In genomic region chr10:25415188-25415717, GRCm38 (mm10) we compare ENCODE assay signal across 9 mouse cellular contexts. TPM values are rescaled to one million over a fixed set of nuclear protein-coding genes. Genes with fewer than 3 reads are reported as not detected.
DNase-seq lines count a peak whose midpoint lies in the region; ATAC-seq and TF ChIP-seq lines count a peak whose summit lies in the region.
"Had no signal": no experiment of that assay in that cellular context is flagged by ENCODE, and none has a peak within 500 bp of the region (broad histone marks: within the 10 kb centered on the region; RNA-seq: fewer than 3 reads in every experiment).

No protein-coding gene starts in this region.

- TF ChIP-seq POLR2A in heart, adult 2 months (IDR thresholded peaks at IDR 0.05; ENCODE audit: insufficient read depth, low read depth, low read length), result no peak
- no peak for TF ChIP-seq POLR2A in cortical plate, adult 2 months (IDR thresholded peaks at IDR 0.05; ENCODE audit: extremely low read depth, insufficient read depth, low read length)
- TF ChIP-seq POLR2A in small intestine, adult 2 months (IDR thresholded peaks at IDR 0.05; ENCODE audit: low read depth, low read length), result no peak

- no peak overlapping the region for H3K4me3 ChIP-seq in heart, adult 2 months
- H3K4me3 ChIP-seq in E14TG2a.4 (replicated peaks; ENCODE audit: low read length), result no peak overlapping the region
- no peak overlapping the region for H3K4me3 ChIP-seq in cortical plate, adult 2 months (ENCODE audit: insufficient read depth, low read length)
- no peak overlapping the region for H3K4me3 ChIP-seq in small intestine, adult 2 months (ENCODE audit: low read depth, low read length)
- no peak overlapping the region for H3K4me3 ChIP-seq in forebrain, embryonic 15.5 days
- H3K4me3 ChIP-seq: embryonic facial prominence, embryonic 13.5 days had no signal

- peaks cover 4% of the 10 kb centered on the region for H3K4me1 ChIP-seq in heart, adult 2 months (ENCODE audit: control insufficient read depth, insufficient read depth, low read length)
- H3K4me1 ChIP-seq in E14TG2a.4 (replicated peaks; ENCODE audit: low read depth, low read length), result peaks cover 26% of the 10 kb centered on the region
- no peaks in the 10 kb centered on the region for H3K4me1 ChIP-seq in cortical plate, adult 2 months (ENCODE audit: control insufficient read depth, insufficient read depth, low read length)
- H3K4me1 ChIP-seq in small intestine, adult 2 months (ENCODE audit: control insufficient read depth, insufficient read depth, insufficient read length, low read length), result no peaks in the 10 kb centered on the region
- no peaks in the 10 kb centered on the region for H3K4me1 ChIP-seq in forebrain, embryonic 15.5 days

- peaks cover 5% of the 10 kb centered on the region for H3K36me3 ChIP-seq in heart, adult 2 months (ENCODE audit: control insufficient read depth, insufficient read depth, low read length)
- peaks cover 7% of the 10 kb centered on the region; the same call in 1 of the 2 replicates for H3K36me3 ChIP-seq in E14TG2a.4 (ENCODE audit: insufficient read depth, low read length)
- H3K36me3 ChIP-seq in small intestine, adult 2 months (ENCODE audit: control insufficient read depth, insufficient read depth, low read length), result no peaks in the 10 kb centered on the region
- H3K36me3 ChIP-seq in forebrain, embryonic 15.5 days, result no peaks in the 10 kb centered on the region
- H3K36me3 ChIP-seq: embryonic facial prominence, embryonic 13.5 days had no signal

- no peaks in the 10 kb centered on the region for H3K27me3 ChIP-seq in heart, adult 2 months (ENCODE audit: control insufficient read depth, insufficient read depth, low read length)
- no peaks in the 10 kb centered on the region for H3K27me3 ChIP-seq in E14TG2a.4 (ENCODE audit: insufficient read depth, low read length)
- no peaks in the 10 kb centered on the region for H3K27me3 ChIP-seq in small intestine, adult 2 months (ENCODE audit: control insufficient read depth, insufficient read depth, low read length)
- H3K27me3 ChIP-seq in forebrain, embryonic 15.5 days, result no peaks in the 10 kb centered on the region
- H3K27me3 ChIP-seq: embryonic facial prominence, embryonic 13.5 days had no signal

- WGBS in heart, adult 2 months, result 82% methylated on average over 7 of the region's 7 CpGs
- 77% methylated on average over 7 of the region's 7 CpGs for WGBS in small intestine, adult 2 months
- 87% methylated on average over 7 of the region's 7 CpGs for WGBS in forebrain, embryonic 15.5 days

- no peak overlapping the region for H3K27ac ChIP-seq in heart, adult 2 months
- no peak overlapping the region for H3K27ac ChIP-seq in cortical plate, adult 2 months (ENCODE audit: insufficient read depth, low read length)
- no peak overlapping the region for H3K27ac ChIP-seq in small intestine, adult 2 months (ENCODE audit: insufficient read depth, low read depth, low read length)
- no peak overlapping the region for H3K27ac ChIP-seq in forebrain, embryonic 15.5 days (replicated peaks)
- H3K27ac ChIP-seq: embryonic facial prominence, embryonic 13.5 days had no signal

- 0 out of 2 replicates have a peak, but pooled peaks have one; percentile 24 for TF ChIP-seq EP300 in heart, adult 2 months (IDR thresholded peaks at IDR 0.05; ENCODE audit: insufficient read depth, low read depth, low read length)

- ATAC-seq in forebrain, embryonic 15.5 days (replicated peaks), result no peak

- no peaks in the 10 kb centered on the region for H3K9me3 ChIP-seq in E14TG2a.4 (ENCODE audit: low read length)
- H3K9me3 ChIP-seq in forebrain, embryonic 15.5 days, result no peaks in the 10 kb centered on the region
- H3K9me3 ChIP-seq: embryonic facial prominence, embryonic 13.5 days had no signal

- peak; percentile 60 for TF ChIP-seq CTCF in heart, adult 2 months (IDR thresholded peaks at IDR 0.05)
- peak; percentile 39 for TF ChIP-seq CTCF in E14TG2a.4 (conservative IDR thresholded peaks at IDR 0.05; ENCODE audit: low read length)
- peak; percentile 34; the same call in 1 of the 2 replicates for TF ChIP-seq CTCF in cortical plate, adult 2 months (IDR thresholded peaks at IDR 0.05; ENCODE audit: extremely low read depth, insufficient read depth, low read length)
- peak; percentile 49; the same call in 1 of the 2 replicates for TF ChIP-seq CTCF in small intestine, adult 2 months (IDR thresholded peaks at IDR 0.05; ENCODE audit: extremely low read depth, insufficient read length, insufficient replicate concordance, low read depth, low read length)

- no peak overlapping the region for H3K4me2 ChIP-seq in forebrain, embryonic 15.5 days (replicated peaks)
- H3K4me2 ChIP-seq: embryonic facial prominence, embryonic 13.5 days had no signal

- intact Hi-C loops in heart, adult 2 months (cut with DNase I), result no loop called here
- intact Hi-C loops in left cerebral cortex, postnatal 4 days (cut with DNase I), result no loop called here

- H3K9ac ChIP-seq in heart, adult 2 months (ENCODE audit: low read depth, low read length), result no peak overlapping the region
- H3K9ac ChIP-seq in forebrain, embryonic 15.5 days (replicated peaks), result no peak overlapping the region
- H3K9ac ChIP-seq: embryonic facial prominence, embryonic 13.5 days had no signal

- H3K79me2 ChIP-seq in heart, adult 2 months (replicated peaks; ENCODE audit: control insufficient read depth, insufficient read depth, low read length), result peaks cover under 1% of the 10 kb centered on the region

- DNase-seq in heart, adult 2 months, result peak in 1 of 2 experiments; percentile 35
- DNase-seq in heart, adult 8-10 months (ENCODE audit: low spot score), result no peak
- no peak for DNase-seq in urinary bladder, postnatal 14 days (ENCODE audit: low spot score)
- DNase-seq in left cerebral cortex, postnatal 4 days, result no peak

RNA-seq across cellular contexts. Expression of gene Epb41l2, which starts 55.7 kb away (rescaled TPM):
- 10 to 100 TPM; 40.5 to 49.1 TPM for total RNA-seq in heart, adult 2 months (2021)
- polyA plus RNA-seq in heart, adult 2 months (2012; rRNA removed), result 24.0 and 41.8 TPM in 2 replicates
- total RNA-seq in heart, adult 8-10 months (2022), result 10 to 100 TPM; 34.0 to 46.3 (median 40.7) TPM
- 117 and 121 TPM in 2 replicates for polyA plus RNA-seq in cortical plate, adult 2 months (2012; rRNA removed)
- polyA plus RNA-seq in small intestine, adult 2 months (2012; rRNA removed), result 8.0 and 18.2 TPM in 2 replicates
- polyA plus RNA-seq in forebrain, embryonic 15.5 days (2015; fragmentation: Nextera tagmentation; extraction: Ambion mirVana), result 20.7 and 21.8 TPM in 2 replicates
- 100 to 1,000 TPM; 115 to 121 TPM for total RNA-seq in left cerebral cortex, postnatal 4 days (2021)
